Mouse (Mus musculus) retina, embryonic 14.5 days (tissue): ENCODE data around the gene Tubb1.

Experiments used
- DNase-seq: peaks from one replicate; pipeline ENCODE4 v3.0.0-alpha.2; 2015; ENCODE audit warnings: low spot score

The Tubb1 gene

DNA sequence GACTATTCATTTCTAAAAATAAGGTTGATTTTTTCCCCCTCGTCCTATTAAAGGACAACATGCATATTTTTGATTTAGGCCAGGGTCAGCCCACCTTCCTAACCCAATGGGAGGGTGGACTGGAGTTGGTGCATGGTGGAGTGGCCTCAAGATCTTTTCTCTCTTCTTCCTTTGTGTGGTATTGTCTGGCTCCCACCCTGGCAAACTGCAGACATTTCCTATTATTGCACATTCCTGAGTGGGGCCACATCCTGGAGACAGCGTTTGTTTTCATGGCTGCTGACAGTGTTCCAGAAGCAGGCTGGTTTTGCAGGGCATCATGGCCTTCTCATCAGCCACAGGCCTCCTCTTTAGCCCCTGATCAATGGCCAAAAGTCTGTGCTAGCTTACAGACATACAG, 7.4 kb upstream of the Tubb1 start:
- no peak for DNase-seq

DNA sequence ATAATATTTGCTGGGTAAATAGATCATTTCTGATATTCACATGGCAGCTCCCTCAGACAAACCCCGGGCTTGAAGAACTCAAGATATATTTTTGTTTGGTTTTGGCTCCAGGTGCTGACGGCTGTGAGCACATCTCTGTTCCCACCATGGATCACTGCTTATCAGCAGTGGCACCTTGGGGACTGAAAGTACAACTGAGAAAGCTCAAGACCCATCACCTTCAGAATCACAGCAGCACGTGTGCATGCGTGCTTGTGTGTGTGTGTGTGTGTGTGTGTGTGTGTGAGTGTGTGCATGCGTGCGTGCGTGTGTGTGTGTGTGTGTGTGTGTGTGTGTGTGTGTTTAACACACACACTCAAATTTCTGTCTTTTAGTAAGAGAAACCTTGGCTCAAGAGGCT, 6.1 kb upstream of the Tubb1 start:
- DNase-seq = no peak

DNA sequence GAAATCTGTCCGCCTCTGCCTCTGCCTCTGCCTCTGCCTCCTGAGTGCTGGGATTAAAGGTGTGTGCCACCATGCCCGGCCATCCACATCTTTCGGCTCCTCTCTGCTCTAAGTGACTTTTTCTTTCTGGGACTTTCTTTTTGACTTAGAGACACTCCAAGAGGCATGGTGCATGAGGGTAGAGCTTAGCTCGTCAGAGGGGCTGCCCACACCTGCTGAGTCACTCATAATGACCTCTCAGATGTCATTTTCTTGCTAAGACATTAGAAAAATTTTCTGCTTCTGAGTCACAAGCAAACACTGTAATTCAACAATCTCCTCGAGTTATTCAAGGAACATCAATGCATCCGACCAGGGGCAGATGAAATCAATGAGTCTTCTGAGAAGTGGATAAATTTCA, 5.5 kb upstream of the Tubb1 start:
- no peak for DNase-seq

DNA sequence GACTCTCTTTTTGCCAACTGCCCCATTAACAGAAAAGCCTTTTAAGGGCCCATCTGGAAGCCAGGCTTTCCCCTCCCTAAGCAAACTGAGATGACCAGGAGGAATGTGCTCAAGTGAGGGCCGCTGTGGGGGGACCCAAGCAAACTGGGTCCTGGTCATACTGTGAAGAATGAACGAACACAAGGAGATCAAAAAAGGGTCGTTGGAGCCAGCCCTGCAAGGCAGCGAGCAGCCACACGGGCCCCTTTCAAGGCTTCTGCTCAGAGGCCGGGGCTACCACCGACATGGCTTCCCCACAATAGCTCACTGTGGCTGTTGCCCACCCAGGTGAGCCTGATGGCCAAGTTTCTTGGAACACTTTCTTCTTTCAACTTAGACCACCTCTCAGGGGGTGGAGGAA, 4.0 kb upstream of the Tubb1 start:
- no peak for DNase-seq

DNA sequence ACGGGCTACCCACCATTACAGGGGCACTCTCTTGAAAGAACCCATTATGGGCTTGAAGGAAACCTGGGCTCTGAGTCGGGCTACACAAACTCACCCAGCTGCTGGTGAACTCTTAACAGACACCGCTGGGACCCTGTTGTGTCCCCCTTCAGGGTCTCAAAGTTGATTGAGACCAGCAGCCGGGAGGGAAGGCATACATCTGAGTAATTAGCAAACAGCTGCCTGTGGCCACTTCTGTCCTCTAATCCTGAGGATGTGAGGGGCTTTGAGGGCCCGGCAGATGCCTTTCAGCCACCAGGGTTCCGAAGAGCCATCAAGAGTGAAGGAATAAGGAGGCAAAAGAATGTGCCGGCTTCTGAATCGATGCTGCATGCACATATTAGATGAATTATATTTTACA, 3.6 kb upstream of the Tubb1 start:
- no peak for DNase-seq

- DNase-seq = no peak
These were observed 2.1 kb upstream of the Tubb1 start for GRCm38 (mm10) chr2:174448405-174448804.

DNA sequence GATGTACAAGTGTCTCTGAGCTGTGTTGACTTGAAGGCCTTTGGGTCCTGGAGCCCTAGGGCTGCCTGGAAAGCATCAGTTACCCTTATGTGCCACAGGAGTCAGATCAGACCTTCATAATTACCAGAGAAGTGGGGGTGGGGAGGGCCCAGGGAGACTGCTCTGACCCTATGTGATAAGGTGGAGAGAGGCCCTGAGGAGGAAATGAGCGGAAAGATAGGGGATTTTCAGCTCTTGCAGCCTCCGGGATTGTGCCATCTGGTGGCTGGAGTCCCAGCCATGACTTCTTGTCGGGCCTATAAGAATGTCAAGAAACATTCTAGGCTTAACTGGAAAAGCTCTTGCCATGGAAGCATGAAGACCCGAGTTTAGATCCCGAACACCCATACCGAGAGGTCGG, 3.2 kb downstream of the Tubb1 start:
- no peak for DNase-seq

DNA sequence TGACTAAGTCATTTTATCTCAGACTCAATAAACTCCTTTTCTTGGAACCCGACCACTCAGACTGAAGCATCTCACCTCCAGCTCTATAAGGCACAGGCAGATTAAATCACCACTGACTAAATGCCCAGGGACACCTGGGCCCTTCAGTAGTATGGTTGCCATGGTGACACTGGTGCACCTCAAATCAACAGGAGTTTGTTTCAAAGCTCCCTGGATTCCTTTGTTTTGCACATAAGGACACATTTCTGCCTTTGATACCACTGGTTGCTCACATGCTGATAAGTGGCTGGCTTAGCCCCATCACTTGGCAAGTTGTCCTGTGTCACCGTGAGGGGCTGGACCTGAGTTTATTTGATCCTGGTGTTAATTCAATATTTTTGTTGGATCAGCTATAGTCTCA, 8.9 kb downstream of the Tubb1 start:
- DNase-seq = no peak

DNA sequence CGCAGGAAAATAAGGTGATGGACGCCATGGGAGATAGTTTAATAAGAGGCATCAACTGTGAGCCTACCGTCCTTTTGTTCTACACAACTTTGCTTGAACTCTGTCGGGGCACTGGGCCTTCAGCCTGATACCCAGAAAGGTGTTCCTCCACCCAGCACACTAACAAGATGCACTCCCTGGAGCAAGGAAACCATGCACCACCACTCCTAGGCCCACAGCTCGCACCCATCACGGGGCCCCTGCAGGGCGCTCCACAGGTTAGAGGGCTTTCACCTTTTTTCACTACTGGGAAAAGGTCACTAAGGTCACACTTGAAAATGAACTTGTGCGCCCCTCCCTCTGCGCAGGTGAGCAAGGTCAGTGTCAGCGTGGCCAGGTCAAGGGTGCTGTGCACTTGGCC, 12.9 kb downstream of the Tubb1 start:
- DNase-seq = no peak

GRCm38 (mm10) chr2:174463789-174464523, 13.5 kb downstream of the Tubb1 start, which contains the start of gene Atp5e:
Atp5e (minus strand) TSS chr2:174464105.
- peak; percentile 94 for DNase-seq

DNA sequence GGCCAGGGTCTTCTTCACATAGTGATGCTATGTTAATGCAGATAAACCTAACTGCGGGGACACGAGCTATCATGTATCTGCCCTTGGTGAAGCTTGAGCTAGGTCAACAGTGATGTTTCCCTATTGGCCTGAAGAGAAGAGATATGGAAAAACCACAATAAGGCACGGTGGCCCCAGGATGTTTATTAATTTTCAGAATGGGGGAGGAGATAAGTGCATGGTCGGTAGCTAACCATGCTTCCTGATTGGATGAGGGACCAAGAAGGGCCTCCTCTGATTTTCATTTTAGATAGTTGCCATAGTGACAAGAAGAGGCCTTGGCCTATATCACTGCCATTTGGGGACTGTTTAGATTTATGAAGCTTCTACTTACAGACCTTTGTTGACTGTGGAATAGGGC, 19.8 kb downstream of the Tubb1 start:
- no peak for DNase-seq

GRCm38 (mm10) chr2:174470786-174471405, 20.4 kb downstream of the Tubb1 start:
- no peak for DNase-seq

DNA sequence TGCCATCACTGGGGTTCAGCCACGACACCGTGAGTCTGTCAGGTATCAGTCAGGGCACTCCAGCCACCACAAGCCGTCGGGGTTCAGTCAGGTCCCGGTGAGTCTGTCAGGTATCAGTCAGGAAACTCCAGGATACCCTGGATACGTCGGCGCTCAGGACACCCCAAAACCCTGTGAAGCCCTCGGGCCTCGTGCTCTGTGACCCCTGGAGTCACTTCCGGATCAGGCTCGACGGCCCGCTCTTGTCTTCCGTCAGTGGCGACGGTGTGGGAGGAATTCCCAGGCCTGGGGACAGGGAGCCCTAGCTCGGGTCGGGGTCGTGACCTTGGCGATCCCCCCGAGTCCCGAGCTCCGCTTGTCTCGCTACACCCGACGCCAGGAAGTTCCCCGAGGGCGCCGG, 21.9 kb downstream of the Tubb1 start:
- DNase-seq = no peak

GRCm38 (mm10) chr2:174472818-174473549, 22.5 kb downstream of the Tubb1 start, which contains the start of gene Prelid3b:
Prelid3b (minus strand) TSS chr2:174473081.
- DNase-seq = peak; percentile 100

- DNase-seq = no peak
These were observed 23.0 kb downstream of the Tubb1 start for GRCm38 (mm10) chr2:174473550-174473927.

DNA sequence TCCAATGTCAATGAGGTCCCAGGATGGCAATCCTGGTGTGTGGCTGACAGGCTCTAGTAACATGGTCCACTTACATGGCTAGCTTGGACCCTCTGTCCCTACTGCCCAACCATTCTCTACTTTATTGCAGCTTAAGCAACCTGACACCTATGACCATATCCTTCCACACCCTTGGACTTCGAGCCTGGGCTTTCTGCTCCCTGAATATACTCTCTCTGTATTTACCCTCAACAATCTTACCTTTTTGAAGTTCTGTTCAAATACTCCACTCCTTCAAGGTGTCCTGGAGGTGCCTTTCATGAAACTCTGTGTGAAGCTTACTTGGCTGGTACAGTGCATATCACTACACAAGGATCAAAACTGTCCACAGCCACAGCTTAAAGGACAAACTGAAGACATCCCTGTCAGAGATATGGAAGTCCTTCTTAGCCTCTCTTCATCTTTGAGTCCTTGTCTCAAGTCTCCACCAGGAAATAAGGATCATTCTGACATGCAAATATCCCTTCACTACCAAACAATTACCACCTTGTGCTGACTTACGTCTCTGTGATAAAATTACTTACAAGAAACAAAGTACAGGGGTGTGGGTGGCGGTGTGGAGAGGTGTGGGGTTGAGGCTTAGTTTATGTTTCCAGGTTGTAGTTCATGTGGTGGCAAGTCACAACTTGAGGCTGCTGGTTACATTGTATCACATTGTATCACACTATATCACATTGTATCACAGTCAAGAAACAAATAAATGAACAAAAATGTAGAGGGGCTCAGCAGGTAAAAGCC, 27.2 kb downstream of the Tubb1 start:
- no peak for DNase-seq

GRCm38 (mm10) chr2:174478746-174479145, 28.3 kb downstream of the Tubb1 start:
- DNase-seq = no peak

- DNase-seq = no peak
These were observed 36.5 kb downstream of the Tubb1 start for GRCm38 (mm10) chr2:174487005-174487404.

DNA sequence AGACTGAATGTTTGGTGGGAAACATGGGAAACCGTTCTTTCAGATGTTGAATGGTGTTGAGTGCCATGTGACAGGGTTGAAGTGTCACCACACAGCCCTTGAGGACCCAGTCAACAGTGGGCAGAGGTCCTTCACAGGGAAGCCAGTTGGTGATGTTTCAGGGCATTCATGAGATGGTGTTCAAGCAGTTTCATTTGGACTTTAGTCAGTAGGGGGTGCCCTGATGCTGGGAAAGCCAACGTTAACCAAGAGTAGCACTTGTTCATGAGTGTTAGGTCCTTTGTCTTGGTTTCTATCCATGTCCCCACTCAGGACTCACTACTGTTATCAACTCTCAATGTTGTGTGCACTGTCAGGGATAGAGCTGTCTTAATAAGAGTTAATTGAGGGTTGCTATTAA, 42.4 kb downstream of the Tubb1 start:
- DNase-seq = no peak

- peak; percentile 38 for DNase-seq
These were observed 50.5 kb downstream of the Tubb1 start for GRCm38 (mm10) chr2:174500814-174501503.

DNA sequence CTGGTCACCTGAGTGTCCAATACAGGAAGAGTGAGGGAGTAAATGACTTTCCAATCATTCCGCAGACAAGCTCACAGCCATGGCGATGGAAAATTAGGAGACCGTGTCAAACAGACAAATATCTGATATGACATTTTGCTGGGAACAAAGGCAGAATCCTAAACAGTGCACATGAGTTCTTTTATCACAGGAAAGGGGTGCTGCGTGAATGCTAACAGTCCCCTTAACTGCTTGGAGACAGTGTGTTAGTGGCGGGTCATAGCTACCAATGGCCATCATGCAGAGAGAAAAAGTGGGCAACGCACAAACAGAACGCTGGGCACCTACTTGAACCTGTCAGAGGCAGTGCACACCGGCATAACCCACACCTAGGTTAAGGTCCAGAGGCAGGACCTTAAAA, 51.0 kb downstream of the Tubb1 start:
- DNase-seq = peak; percentile 26

DNA sequence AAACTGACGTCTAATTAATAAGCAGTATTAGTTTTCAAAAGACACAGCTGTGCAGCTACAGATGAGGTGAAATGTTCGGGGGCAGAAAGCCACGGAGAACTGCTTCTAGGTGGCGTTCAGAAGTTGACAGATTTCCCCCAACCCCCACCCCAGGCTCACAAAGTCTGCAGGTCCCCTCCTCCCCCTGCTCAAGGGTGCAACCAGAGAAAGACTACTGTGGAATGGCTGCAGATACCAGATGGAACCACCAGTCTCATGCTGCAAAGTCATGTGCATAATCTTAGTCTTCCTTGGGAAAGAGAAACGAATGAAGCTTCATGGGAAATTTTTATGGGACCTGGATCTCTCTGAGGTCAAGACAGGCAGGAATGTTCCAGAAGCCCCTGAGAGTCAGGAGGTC, 51.8 kb downstream of the Tubb1 start:
- DNase-seq = peak; percentile 18
